Mouse (Mus musculus) heart, embryonic 15.5 days (tissue): ENCODE results near the gene Siah2. TPM values are rescaled to one million over a fixed set of nuclear protein-coding genes. Genes with fewer than 3 reads are reported as not detected.

ENCODE experiments used
- ATAC-seq: fragments of 200-750 bp; cut with Nextera tagmentation; replicated peaks from 2 replicates; pipeline ENCODE4 v1.8.0; 2017; ENCODE audit warnings: low read depth, moderate TSS enrichment; ENCODE audit not compliant: insufficient number of reproducible peaks, insufficient read depth, low FRiP score
- H3K27ac ChIP-seq: fragments of 300-500 bp; sonication (generic); 2 replicates; pipeline ENCODE4 v1.5.1; 2015; ENCODE audit warnings: mild to moderate bottlenecking, inconsistent platforms
- H3K27me3 ChIP-seq: fragments of 300-500 bp; sonication (generic); 2 replicates; pipeline ENCODE4 v1.6.1; 2015; ENCODE audit warnings: inconsistent platforms
- H3K36me3 ChIP-seq: fragments of 300-500 bp; sonication (generic); 2 replicates; pipeline ENCODE4 v1.6.1; 2015; ENCODE audit warnings: mild to moderate bottlenecking, inconsistent platforms
- H3K4me1 ChIP-seq: fragments of 300-500 bp; sonication (generic); replicated peaks from 2 replicates; pipeline ENCODE4 v1.6.1; 2015; ENCODE audit warnings: inconsistent platforms
- H3K4me2 ChIP-seq: fragments of 300-500 bp; sonication (generic); 2 replicates; pipeline ENCODE4 v1.6.1; 2015; ENCODE audit warnings: inconsistent platforms, mild to moderate bottlenecking, moderate library complexity
- H3K4me3 ChIP-seq: fragments of 300-500 bp; sonication (generic); 2 replicates; pipeline ENCODE4 v1.5.1; 2015; ENCODE audit warnings: mild to moderate bottlenecking, inconsistent platforms
- H3K9ac ChIP-seq: fragments of 300-500 bp; sonication (generic); 2 replicates; pipeline ENCODE4 v1.6.1; 2015; ENCODE audit warnings: mild to moderate bottlenecking, inconsistent platforms
- H3K9me3 ChIP-seq: fragments of 300-500 bp; sonication (generic); replicated peaks from 2 replicates; pipeline ENCODE4 v1.6.1; 2016; ENCODE audit warnings: inconsistent platforms
- WGBS: fragments of 180-500 bp; shearing (Covaris S2); methylation state at CpG from one replicate; pipeline ENCODE4 v1.1.7; 2015; ENCODE audit warnings: mixed read lengths; 5-methylcytosine and 5-hydroxymethylcytosine counted together
- polyA plus RNA-seq: library from polyadenylated mRNA; unstranded; fragments of >200 nt; fragmentation: Nextera tagmentation; extraction: Ambion mirVana; gene quantifications from 2 replicates; pipeline ENCODE4 v1.2.1, GENCODE M21; 2015

The Siah2 gene
- polyA plus RNA-seq, 1 experiment from 2014 or later: 4.7 TPM

- no peaks in the 10 kb centered on the region for H3K27me3 ChIP-seq
- no peak for ATAC-seq
- H3K27ac ChIP-seq: no peak overlapping the region
- 59% methylated on average over 4 of the region's 4 CpGs for WGBS
- H3K9me3 ChIP-seq: no peaks in the 10 kb centered on the region
- H3K36me3 ChIP-seq: no peaks in the 10 kb centered on the region
- no peak overlapping the region for H3K4me2 ChIP-seq
- H3K4me1 ChIP-seq: peaks cover 38% of the 10 kb centered on the region
- no peak overlapping the region for H3K9ac ChIP-seq
- no peak overlapping the region for H3K4me3 ChIP-seq
These were observed 9.9 kb downstream of the Siah2 start for GRCm38 (mm10) chr3:58682336-58682735.

- WGBS: 43% methylated on average over 2 of the region's 2 CpGs
- Histone ChIP-seq H3K27me3 (no peaks in the 10 kb centered on the region), H3K4me1 (peaks cover 38% of the 10 kb centered on the region), H3K27ac (no peak overlapping the region), H3K4me2 (no peak overlapping the region), H3K4me3 (no peak overlapping the region), H3K9ac (no peak overlapping the region), H3K36me3 (no peaks in the 10 kb centered on the region), H3K9me3 (no peaks in the 10 kb centered on the region)
- no peak for ATAC-seq
These were observed 10.4 kb downstream of the Siah2 start for GRCm38 (mm10) chr3:58681831-58682230.

GRCm38 (mm10) chr3:58680943-58681637 is 11.1 kb downstream of the Siah2 start:
- no peaks in the 10 kb centered on the region for H3K27me3 ChIP-seq
- no peak overlapping the region for H3K4me3 ChIP-seq
- H3K4me2 ChIP-seq: no peak overlapping the region
- H3K36me3 ChIP-seq: peaks cover 1% of the 10 kb centered on the region; the same call in 1 of the 2 replicates
- WGBS: 78% methylated on average over 7 of the region's 7 CpGs
- H3K9me3 ChIP-seq: no peaks in the 10 kb centered on the region
- peaks cover 38% of the 10 kb centered on the region for H3K4me1 ChIP-seq
- no peak overlapping the region for H3K27ac ChIP-seq
- no peak overlapping the region for H3K9ac ChIP-seq
- no peak for ATAC-seq

- ATAC-seq: no peak
- WGBS: 37% methylated on average over 4 of the region's 4 CpGs
- Histone ChIP-seq H3K27me3 (no peaks in the 10 kb centered on the region), H3K27ac (peak overlapping the region; percentile 54), H3K36me3 (peaks cover 10% of the 10 kb centered on the region; the same call in 1 of the 2 replicates), H3K9ac (no peak overlapping the region), H3K4me1 (peaks cover 38% of the 10 kb centered on the region), H3K4me2 (no peak overlapping the region), H3K9me3 (no peaks in the 10 kb centered on the region), H3K4me3 (no peak overlapping the region)
These were observed 12.2 kb downstream of the Siah2 start for GRCm38 (mm10) chr3:58679996-58680395.

GRCm38 (mm10) chr3:58678905-58679304 is 13.3 kb downstream of the Siah2 start:
- no peaks in the 10 kb centered on the region for H3K9me3 ChIP-seq
- H3K9ac ChIP-seq: no peak overlapping the region
- 57% methylated on average over 2 of the region's 2 CpGs for WGBS
- H3K4me3 ChIP-seq: no peak overlapping the region
- H3K27ac ChIP-seq: no peak overlapping the region
- no peaks in the 10 kb centered on the region for H3K27me3 ChIP-seq
- no peak for ATAC-seq
- H3K4me1 ChIP-seq: peaks cover 38% of the 10 kb centered on the region
- no peak overlapping the region for H3K4me2 ChIP-seq
- H3K36me3 ChIP-seq: peaks cover 15% of the 10 kb centered on the region; the same call in 1 of the 2 replicates

- no peak overlapping the region for H3K27ac ChIP-seq
- H3K4me3 ChIP-seq: no peak overlapping the region
- peaks cover 38% of the 10 kb centered on the region for H3K4me1 ChIP-seq
- peaks cover 15% of the 10 kb centered on the region; the same call in 1 of the 2 replicates for H3K36me3 ChIP-seq
- H3K9ac ChIP-seq: no peak overlapping the region
- ATAC-seq: no peak
- H3K4me2 ChIP-seq: no peak overlapping the region
- H3K27me3 ChIP-seq: no peaks in the 10 kb centered on the region
- no peaks in the 10 kb centered on the region for H3K9me3 ChIP-seq
- 59% methylated on average over 8 of the region's 8 CpGs for WGBS
These were observed 13.8 kb downstream of the Siah2 start for GRCm38 (mm10) chr3:58678384-58678783.

GRCm38 (mm10) chr3:58677615-58678014 is 14.6 kb downstream of the Siah2 start:
- H3K4me2 ChIP-seq: no peak overlapping the region
- H3K9ac ChIP-seq: no peak overlapping the region
- H3K9me3 ChIP-seq: no peaks in the 10 kb centered on the region
- H3K36me3 ChIP-seq: peaks cover 15% of the 10 kb centered on the region; the same call in 1 of the 2 replicates
- H3K27ac ChIP-seq: no peak overlapping the region
- no peaks in the 10 kb centered on the region for H3K27me3 ChIP-seq
- H3K4me1 ChIP-seq: peaks cover 33% of the 10 kb centered on the region
- H3K4me3 ChIP-seq: no peak overlapping the region
- ATAC-seq: no peak
- 72% methylated on average over 3 of the region's 3 CpGs for WGBS

- peaks cover 4% of the 10 kb centered on the region; the same call in 1 of the 2 replicates for H3K4me1 ChIP-seq
- no peak overlapping the region for H3K9ac ChIP-seq
- no peak overlapping the region for H3K27ac ChIP-seq
- no peak overlapping the region for H3K4me3 ChIP-seq
- H3K4me2 ChIP-seq: no peak overlapping the region
- H3K9me3 ChIP-seq: no peaks in the 10 kb centered on the region
- 90% methylated on average over 5 of the region's 5 CpGs for WGBS
- H3K27me3 ChIP-seq: no peaks in the 10 kb centered on the region
- no peak for ATAC-seq
- H3K36me3 ChIP-seq: peaks cover 15% of the 10 kb centered on the region; the same call in 1 of the 2 replicates
These were observed 18.9 kb downstream of the Siah2 start for GRCm38 (mm10) chr3:58673295-58673694.

- ATAC-seq: no peak
- no peak overlapping the region for H3K27ac ChIP-seq
These were observed 19.6 kb downstream of the Siah2 start for GRCm38 (mm10) chr3:58672481-58673183.

GRCm38 (mm10) chr3:58671616-58672250 is 20.5 kb downstream of the Siah2 start:
- no peak for ATAC-seq
- H3K4me1 ChIP-seq: no peaks in the 10 kb centered on the region
- H3K9ac ChIP-seq: no peak overlapping the region
- no peak overlapping the region for H3K4me2 ChIP-seq
- H3K36me3 ChIP-seq: peaks cover 15% of the 10 kb centered on the region; the same call in 1 of the 2 replicates
- no peak overlapping the region for H3K27ac ChIP-seq
- WGBS: 53% methylated on average over 6 of the region's 6 CpGs
- H3K27me3 ChIP-seq: no peaks in the 10 kb centered on the region
- no peaks in the 10 kb centered on the region for H3K9me3 ChIP-seq
- no peak overlapping the region for H3K4me3 ChIP-seq

More at GRCm38 (mm10) chr3:58672481-58673183, 19.6 kb downstream of the Siah2 start:
- Histone ChIP-seq H3K4me3 (no peak overlapping the region), H3K9ac (no peak overlapping the region), H3K27me3 (no peaks in the 10 kb centered on the region), H3K4me2 (no peak overlapping the region), H3K9me3 (no peaks in the 10 kb centered on the region), H3K4me1 (peaks cover 2% of the 10 kb centered on the region; the same call in 1 of the 2 replicates), H3K36me3 (peaks cover 15% of the 10 kb centered on the region; the same call in 1 of the 2 replicates)
- WGBS: 51% methylated on average over 4 of the region's 4 CpGs

- Histone ChIP-seq H3K4me2 (no peak overlapping the region), H3K36me3 (no peaks in the 10 kb centered on the region), H3K9me3 (no peaks in the 10 kb centered on the region), H3K27ac (no peak overlapping the region), H3K4me1 (no peaks in the 10 kb centered on the region), H3K9ac (no peak overlapping the region), H3K27me3 (no peaks in the 10 kb centered on the region), H3K4me3 (no peak overlapping the region)
- ATAC-seq: no peak
- 88% methylated on average over 7 of the region's 7 CpGs for WGBS
These were observed 28.2 kb downstream of the Siah2 start for GRCm38 (mm10) chr3:58663970-58664369.
